Comparison of ENCODE assay signal across 11 mouse cellular contexts in the genomic region with DNA sequence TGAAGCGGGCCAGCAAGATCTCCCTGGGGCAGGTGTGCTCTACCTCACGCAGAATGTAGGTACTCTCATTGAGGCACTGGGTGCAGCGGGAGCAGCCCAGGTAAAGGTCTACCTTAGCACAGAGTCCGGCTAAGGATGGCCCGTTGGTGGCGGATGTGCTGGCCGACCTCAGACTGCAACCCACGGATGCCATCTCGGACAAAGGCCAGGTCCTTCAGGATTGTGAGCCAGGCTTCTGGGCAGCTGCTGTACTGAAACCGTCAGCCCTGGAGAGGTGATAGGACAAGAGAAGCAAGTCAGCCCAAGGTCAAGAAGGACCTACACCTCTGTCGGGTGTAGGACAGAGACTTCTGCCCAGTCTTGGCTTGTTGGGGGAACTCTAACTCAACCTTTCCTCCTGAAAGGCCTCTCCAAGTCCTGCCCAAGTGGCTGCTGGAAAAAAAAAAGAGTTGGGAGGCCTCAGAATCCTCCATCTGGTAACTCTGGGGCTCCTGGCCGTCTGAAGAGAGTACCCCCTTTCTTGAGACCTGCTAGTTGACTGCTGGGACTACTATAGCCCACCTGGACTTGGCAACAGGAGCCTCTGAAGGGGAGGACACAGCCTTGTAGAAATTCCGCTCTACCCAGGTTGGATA. TPM values are rescaled to one million over a fixed set of nuclear protein-coding genes. Genes with fewer than 3 reads are reported as not detected.
DNase-seq lines count a peak whose midpoint lies in the region; ATAC-seq and TF ChIP-seq lines count a peak whose summit lies in the region.
"Had no signal": no experiment of that assay in that cellular context is flagged by ENCODE, and none has a peak within 500 bp of the region (broad histone marks: within the 10 kb centered on the region; RNA-seq: fewer than 3 reads in every experiment).

No protein-coding gene starts in this region.

- H3K27ac ChIP-seq in kidney, embryonic 15.5 days = no peak overlapping the region
- no peak overlapping the region for H3K27ac ChIP-seq in embryonic facial prominence, embryonic 12.5 days
- no peak overlapping the region for H3K27ac ChIP-seq in liver, embryonic 11.5 days (ENCODE audit: low read depth, low read length)
- H3K27ac ChIP-seq: forebrain, embryonic 13.5 days; midbrain, embryonic 12.5 days had no signal

- 0 out of 2 replicates have a peak, but pooled peaks cover 9% of the 10 kb centered on the region for H3K36me3 ChIP-seq in kidney, embryonic 15.5 days
- H3K36me3 ChIP-seq in G1E (replicated peaks) = peaks cover 51% of the 10 kb centered on the region
- no peaks in the 10 kb centered on the region for H3K36me3 ChIP-seq in embryonic facial prominence, embryonic 12.5 days
- no peaks in the 10 kb centered on the region for H3K36me3 ChIP-seq in liver, embryonic 11.5 days (ENCODE audit: control insufficient read depth, insufficient read depth, low read length)
- H3K36me3 ChIP-seq: midbrain, embryonic 12.5 days had no signal

- no peak for TF ChIP-seq CTCF in G1E (IDR thresholded peaks at IDR 0.05; ENCODE audit: low read depth, low read length)

- H3K9ac ChIP-seq in kidney, embryonic 15.5 days = no peak overlapping the region
- H3K9ac ChIP-seq in embryonic facial prominence, embryonic 12.5 days = no peak overlapping the region
- no peak overlapping the region; the same call in 1 of the 2 replicates for H3K9ac ChIP-seq in liver, embryonic 11.5 days (ENCODE audit: low read depth, low read length)
- H3K9ac ChIP-seq: forebrain, embryonic 13.5 days; midbrain, embryonic 12.5 days had no signal

- H3K4me1 ChIP-seq in kidney, embryonic 15.5 days = peaks cover 17% of the 10 kb centered on the region; the same call in 1 of the 2 replicates
- H3K4me1 ChIP-seq in G1E (ENCODE audit: insufficient read depth, low read depth, low read length) = peaks cover 49% of the 10 kb centered on the region
- H3K4me1 ChIP-seq in embryonic facial prominence, embryonic 12.5 days = peaks cover 7% of the 10 kb centered on the region; the same call in 1 of the 2 replicates
- peaks cover 9% of the 10 kb centered on the region for H3K4me1 ChIP-seq in liver, embryonic 11.5 days (replicated peaks; ENCODE audit: control insufficient read depth, insufficient read depth, low read length)
- H3K4me1 ChIP-seq: forebrain, embryonic 13.5 days had no signal

- peak overlapping the region; percentile 59; the same call in 1 of the 2 replicates for H3K4me3 ChIP-seq in kidney, embryonic 15.5 days (replicated peaks)
- peak overlapping the region; percentile 81 for H3K4me3 ChIP-seq in G1E (ENCODE audit: low read depth, low read length)
- 0 out of 2 replicates have a peak overlapping the region, but pooled peaks have one; percentile 39 for H3K4me3 ChIP-seq in embryonic facial prominence, embryonic 12.5 days
- peak overlapping the region; percentile 69 for H3K4me3 ChIP-seq in liver, embryonic 11.5 days (ENCODE audit: low read depth, low read length)

- ATAC-seq in kidney, embryonic 15.5 days (replicated peaks; ENCODE audit: low FRiP score) = no peak
- ATAC-seq in G1E (ENCODE audit: extremely low read depth, insufficient number of reproducible peaks, low FRiP score, poor library complexity, severe bottlenecking) = no peak
- no peak for ATAC-seq in embryonic facial prominence, embryonic 12.5 days (ENCODE audit: insufficient number of reproducible peaks, insufficient read depth, low FRiP score, low TSS enrichment)
- ATAC-seq in liver, embryonic 11.5 days (replicated peaks; ENCODE audit: low FRiP score) = no peak
- no peak for ATAC-seq in erythroid progenitor cell, adult 5-6 weeks (replicated peaks; ENCODE audit: low FRiP score, poor library complexity, severe bottlenecking)
- ATAC-seq: forebrain, embryonic 13.5 days had no signal

- WGBS in kidney, embryonic 15.5 days = 89% methylated on average over 13 of the region's 13 CpGs
- WGBS in embryonic facial prominence, embryonic 12.5 days = 93% methylated on average over 13 of the region's 13 CpGs
- WGBS in liver, embryonic 11.5 days = 85% methylated on average over 13 of the region's 13 CpGs

- no peak for DNase-seq in kidney, postnatal 36 days
- no peak for DNase-seq in G1E (ENCODE audit: low spot score)
- DNase-seq in liver, embryonic 11.5 days (ENCODE audit: low spot score) = no peak
- no peak for DNase-seq in right cerebral cortex, postnatal 10 days (ENCODE audit: low spot score in 2 of 2)
- no peak for DNase-seq in right cerebral cortex, postnatal 14 days

- no peaks in the 10 kb centered on the region for H3K27me3 ChIP-seq in kidney, embryonic 15.5 days
- no peaks in the 10 kb centered on the region for H3K27me3 ChIP-seq in G1E (ENCODE audit: insufficient read depth, low read length)
- no peaks in the 10 kb centered on the region for H3K27me3 ChIP-seq in embryonic facial prominence, embryonic 12.5 days
- no peaks in the 10 kb centered on the region for H3K27me3 ChIP-seq in liver, embryonic 11.5 days (replicated peaks; ENCODE audit: control insufficient read depth, insufficient read depth, low read length)
- H3K27me3 ChIP-seq: forebrain, embryonic 13.5 days; Patski had no signal

- peak overlapping the region; percentile 72 for H3K4me2 ChIP-seq in kidney, embryonic 15.5 days
- H3K4me2 ChIP-seq in embryonic facial prominence, embryonic 12.5 days (replicated peaks) = peak overlapping the region; percentile 63; the same call in 1 of the 2 replicates
- peak overlapping the region; percentile 81 for H3K4me2 ChIP-seq in liver, embryonic 11.5 days

- no peaks in the 10 kb centered on the region for H3K9me3 ChIP-seq in kidney, embryonic 15.5 days (replicated peaks)
- no peaks in the 10 kb centered on the region for H3K9me3 ChIP-seq in G1E (replicated peaks)
- H3K9me3 ChIP-seq in embryonic facial prominence, embryonic 12.5 days = no peaks in the 10 kb centered on the region
- H3K9me3 ChIP-seq in liver, embryonic 11.5 days (ENCODE audit: control insufficient read depth, low read length) = no peaks in the 10 kb centered on the region
- H3K9me3 ChIP-seq: forebrain, embryonic 13.5 days; midbrain, embryonic 12.5 days had no signal

RNA-seq across cellular contexts. Expression of a gene that starts 0.9 kb away (rescaled TPM):
- 1.3 and 1.6 TPM in 2 replicates for polyA plus RNA-seq in kidney, embryonic 15.5 days (2015; fragmentation: Nextera tagmentation; extraction: Ambion mirVana)
- total RNA-seq in G1E (2014; fragmentation: Nextera tagmentation) (23.8 and 24.3 TPM in 2 replicates), G1E (2017) (12.4 and 13.6 TPM in 2 replicates)
- polyA plus RNA-seq in G1E (2012) = 11.6 and 13.4 TPM in 2 replicates
- polyA plus RNA-seq in embryonic facial prominence, embryonic 12.5 days (2016; fragmentation: Nextera tagmentation; extraction: Ambion mirVana) = 1.0 and 1.3 TPM in 2 replicates
- polyA plus RNA-seq in liver, embryonic 11.5 days (2014; fragmentation: Nextera tagmentation; extraction: Ambion mirVana) = 2.4 and 2.6 TPM in 2 replicates
- total RNA-seq in erythroid progenitor cell, adult 5-6 weeks (2015; ENCODE audit: low replicate concordance) = 15.1 and 15.5 TPM in 2 replicates
- 10.1 and 15.4 TPM in 2 replicates for total RNA-seq in erythroid progenitor cell, adult 5-6 weeks (2017; ENCODE audit: low replicate concordance)

RNA-seq across cellular contexts. Expression of a gene that starts 21.1 kb away (rescaled TPM):
- polyA plus RNA-seq in kidney, embryonic 15.5 days (2015; fragmentation: Nextera tagmentation; extraction: Ambion mirVana) = 0.14 and 0.26 TPM in 2 replicates
- not detected in 2 replicates for total RNA-seq in G1E (2014; fragmentation: Nextera tagmentation)
- 0.23 TPM in 1 of 2 replicates, not detected in the other for total RNA-seq in G1E (2017)
- not detected in 2 replicates for polyA plus RNA-seq in G1E (2012)
- 0.14 and 0.39 TPM in 2 replicates for polyA plus RNA-seq in embryonic facial prominence, embryonic 12.5 days (2016; fragmentation: Nextera tagmentation; extraction: Ambion mirVana)
- polyA plus RNA-seq in liver, embryonic 11.5 days (2014; fragmentation: Nextera tagmentation; extraction: Ambion mirVana) = 0.34 TPM in 1 of 2 replicates, not detected in the other
- total RNA-seq in erythroid progenitor cell, adult 5-6 weeks (2015; ENCODE audit: low replicate concordance) = 2.5 TPM in 1 of 2 replicates, not detected in the other
- total RNA-seq in erythroid progenitor cell, adult 5-6 weeks (2017; ENCODE audit: low replicate concordance) = not detected in 2 replicates
- polyA plus RNA-seq: Patski had no signal

RNA-seq across cellular contexts. Expression of a gene that starts 27.9 kb away (rescaled TPM):
- 0.24 and 0.45 TPM in 2 replicates for polyA plus RNA-seq in kidney, embryonic 15.5 days (2015; fragmentation: Nextera tagmentation; extraction: Ambion mirVana)
- total RNA-seq in G1E (2014; fragmentation: Nextera tagmentation) (0.30 TPM in 1 of 2 replicates, not detected in the other), G1E (2017) (0.06 TPM in 1 of 2 replicates, not detected in the other)
- not detected in 2 replicates for polyA plus RNA-seq in G1E (2012)
- polyA plus RNA-seq in embryonic facial prominence, embryonic 12.5 days (2016; fragmentation: Nextera tagmentation; extraction: Ambion mirVana) = 0.12 TPM in 1 of 2 replicates, not detected in the other
- 0.23 TPM in 1 of 2 replicates, not detected in the other for polyA plus RNA-seq in liver, embryonic 11.5 days (2014; fragmentation: Nextera tagmentation; extraction: Ambion mirVana)
- not detected in 2 replicates for total RNA-seq in erythroid progenitor cell, adult 5-6 weeks (2015; ENCODE audit: low replicate concordance)
- 0.77 TPM in 1 of 2 replicates, not detected in the other for total RNA-seq in erythroid progenitor cell, adult 5-6 weeks (2017; ENCODE audit: low replicate concordance)
- polyA plus RNA-seq: Patski had no signal

RNA-seq across cellular contexts. Expression of a gene that starts 38.3 kb away (rescaled TPM):
- 0.04 TPM in 1 of 2 replicates, not detected in the other for polyA plus RNA-seq in kidney, embryonic 15.5 days (2015; fragmentation: Nextera tagmentation; extraction: Ambion mirVana)
- total RNA-seq in G1E (2014; fragmentation: Nextera tagmentation) = not detected in 2 replicates
- 0.22 TPM in 1 of 2 replicates, not detected in the other for total RNA-seq in G1E (2017)
- polyA plus RNA-seq in G1E (2012) = not detected in 2 replicates
- polyA plus RNA-seq in embryonic facial prominence, embryonic 12.5 days (2016; fragmentation: Nextera tagmentation; extraction: Ambion mirVana) = not detected in 2 replicates
- not detected in 2 replicates for polyA plus RNA-seq in liver, embryonic 11.5 days (2014; fragmentation: Nextera tagmentation; extraction: Ambion mirVana)
- total RNA-seq in erythroid progenitor cell, adult 5-6 weeks (2015; ENCODE audit: low replicate concordance) = not detected in 2 replicates
- not detected in 2 replicates for total RNA-seq in erythroid progenitor cell, adult 5-6 weeks (2017; ENCODE audit: low replicate concordance)
- polyA plus RNA-seq: forebrain, embryonic 13.5 days; midbrain, embryonic 12.5 days; Patski had no signal

RNA-seq across cellular contexts. Expression of a gene that starts 46.9 kb away (rescaled TPM):
- polyA plus RNA-seq in kidney, embryonic 15.5 days (2015; fragmentation: Nextera tagmentation; extraction: Ambion mirVana) = 15.3 and 15.8 TPM in 2 replicates
- 40.8 and 50.0 TPM in 2 replicates for total RNA-seq in G1E (2014; fragmentation: Nextera tagmentation)
- 12.8 and 15.6 TPM in 2 replicates for total RNA-seq in G1E (2017)
- 12.2 and 18.1 TPM in 2 replicates for polyA plus RNA-seq in G1E (2012)
- polyA plus RNA-seq in embryonic facial prominence, embryonic 12.5 days (2016; fragmentation: Nextera tagmentation; extraction: Ambion mirVana) = 19.7 and 20.3 TPM in 2 replicates
- polyA plus RNA-seq in liver, embryonic 11.5 days (2014; fragmentation: Nextera tagmentation; extraction: Ambion mirVana) = 14.7 and 16.4 TPM in 2 replicates
- 33.1 and 57.3 TPM in 2 replicates for total RNA-seq in erythroid progenitor cell, adult 5-6 weeks (2015; ENCODE audit: low replicate concordance)
- 29.0 and 55.1 TPM in 2 replicates for total RNA-seq in erythroid progenitor cell, adult 5-6 weeks (2017; ENCODE audit: low replicate concordance)
